8 mouse cellular contexts compared by ENCODE assay signal in genomic region chr7:109169505-109170440, GRCm38 (mm10). TPM values are rescaled to one million over a fixed set of nuclear protein-coding genes. Genes with fewer than 3 reads are reported as not detected.
DNase-seq lines count a peak whose midpoint lies in the region; ATAC-seq and TF ChIP-seq lines count a peak whose summit lies in the region.

No protein-coding gene starts in this region.

- peaks cover 22% of the 10 kb centered on the region for H3K27me3 ChIP-seq in lung, embryonic 16.5 days (ENCODE audit: control insufficient read depth, insufficient read depth, low read depth, low read length)
- H3K27me3 ChIP-seq in forebrain, embryonic 11.5 days (ENCODE audit: control insufficient read depth, insufficient read depth, low read length): peaks cover 50% of the 10 kb centered on the region
- H3K27me3 ChIP-seq in hindbrain, embryonic 16.5 days (replicated peaks; ENCODE audit: control insufficient read depth, insufficient read depth, low read length): no peaks in the 10 kb centered on the region
- H3K27me3 ChIP-seq in liver, postnatal 0 days (ENCODE audit: insufficient read depth, low read length): peaks cover 52% of the 10 kb centered on the region
- no peaks in the 10 kb centered on the region for H3K27me3 ChIP-seq in stomach, postnatal 0 days (ENCODE audit: control insufficient read depth, insufficient read depth, low read length)

- peak overlapping the region; percentile 50 for H3K9ac ChIP-seq in lung, embryonic 16.5 days (ENCODE audit: low read length)
- H3K9ac ChIP-seq in forebrain, embryonic 11.5 days (ENCODE audit: low read length): peak overlapping the region; percentile 66
- peak overlapping the region; percentile 80 for H3K9ac ChIP-seq in hindbrain, embryonic 16.5 days (ENCODE audit: low read depth, low read length)
- no peak overlapping the region for H3K9ac ChIP-seq in liver, postnatal 0 days (replicated peaks)
- peak overlapping the region; percentile 43 for H3K9ac ChIP-seq in stomach, postnatal 0 days (ENCODE audit: low read length)

- no peaks in the 10 kb centered on the region for H3K36me3 ChIP-seq in lung, embryonic 16.5 days (ENCODE audit: control insufficient read depth, insufficient read depth, low read length)
- no peaks in the 10 kb centered on the region; the same call in 1 of the 2 replicates for H3K36me3 ChIP-seq in forebrain, embryonic 11.5 days (ENCODE audit: control insufficient read depth, insufficient read depth, low read length)
- H3K36me3 ChIP-seq in hindbrain, embryonic 16.5 days (ENCODE audit: control insufficient read depth, insufficient read depth, low read length): no peaks in the 10 kb centered on the region
- H3K36me3 ChIP-seq in liver, postnatal 0 days (replicated peaks; ENCODE audit: insufficient read depth, low read length): no peaks in the 10 kb centered on the region
- H3K36me3 ChIP-seq in stomach, postnatal 0 days (ENCODE audit: control insufficient read depth, insufficient read depth, low read length): no peaks in the 10 kb centered on the region

- peaks cover 8% of the 10 kb centered on the region; the same call in 1 of the 2 replicates for H3K4me1 ChIP-seq in lung, embryonic 16.5 days (replicated peaks; ENCODE audit: control insufficient read depth, insufficient read depth, low read length)
- H3K4me1 ChIP-seq in forebrain, embryonic 11.5 days (replicated peaks; ENCODE audit: control insufficient read depth, insufficient read depth, low read length): peaks cover 23% of the 10 kb centered on the region
- peaks cover 20% of the 10 kb centered on the region for H3K4me1 ChIP-seq in hindbrain, embryonic 16.5 days (ENCODE audit: control insufficient read depth, insufficient read depth, low read depth, low read length)
- H3K4me1 ChIP-seq in liver, postnatal 0 days (ENCODE audit: insufficient read depth): no peaks in the 10 kb centered on the region
- 0 out of 2 replicates have a peak, but pooled peaks cover 2% of the 10 kb centered on the region for H3K4me1 ChIP-seq in stomach, postnatal 0 days (replicated peaks; ENCODE audit: control insufficient read depth, insufficient read depth)

- under 1% methylated on average over 70 of the region's 72 CpGs for WGBS in lung, embryonic 16.5 days
- under 1% methylated on average over 71 of the region's 72 CpGs for WGBS in forebrain, embryonic 11.5 days
- under 1% methylated on average over 58 of the region's 72 CpGs for WGBS in hindbrain, embryonic 16.5 days
- WGBS in liver, postnatal 0 days (ENCODE audit: insufficient replicate concordance): 3% methylated on average over 66 of the region's 72 CpGs
- WGBS in stomach, postnatal 0 days: 3% methylated on average over 72 of the region's 72 CpGs

- no peaks in the 10 kb centered on the region for H3K9me3 ChIP-seq in lung, embryonic 16.5 days (ENCODE audit: control insufficient read depth, low read length)
- H3K9me3 ChIP-seq in forebrain, embryonic 11.5 days (ENCODE audit: control insufficient read depth, low read length): no peaks in the 10 kb centered on the region
- no peaks in the 10 kb centered on the region for H3K9me3 ChIP-seq in hindbrain, embryonic 16.5 days (ENCODE audit: control insufficient read depth, low read length)
- H3K9me3 ChIP-seq in liver, postnatal 0 days (ENCODE audit: low read length): no peaks in the 10 kb centered on the region
- no peaks in the 10 kb centered on the region for H3K9me3 ChIP-seq in stomach, postnatal 0 days (ENCODE audit: control insufficient read depth, low read length)

- peak overlapping the region; percentile 81 for H3K4me2 ChIP-seq in lung, embryonic 16.5 days (ENCODE audit: low read depth, low read length)
- H3K4me2 ChIP-seq in forebrain, embryonic 11.5 days (ENCODE audit: low read depth, low read length, severe bottlenecking): peak overlapping the region; percentile 80
- peak overlapping the region; percentile 97 for H3K4me2 ChIP-seq in hindbrain, embryonic 16.5 days (ENCODE audit: low read length)
- H3K4me2 ChIP-seq in liver, postnatal 0 days (ENCODE audit: low read depth, low read length): peak overlapping the region; percentile 64
- peak overlapping the region; percentile 93 for H3K4me2 ChIP-seq in stomach, postnatal 0 days (replicated peaks; ENCODE audit: low read depth)

- no peak for TF ChIP-seq CTCF in liver, postnatal 0 days (IDR thresholded peaks at IDR 0.05; ENCODE audit: low read depth)
- TF ChIP-seq CTCF in stomach, postnatal 0 days (IDR thresholded peaks at IDR 0.05; ENCODE audit: low read depth): no peak

- TF ChIP-seq EP300 in liver, postnatal 0 days (IDR thresholded peaks at IDR 0.05; ENCODE audit: low read depth): no peak
- no peak for TF ChIP-seq EP300 in stomach, postnatal 0 days (optimal IDR thresholded peaks at IDR 0.05)

- H3K4me3 ChIP-seq in lung, embryonic 16.5 days (ENCODE audit: low read length): peak overlapping the region; percentile 49
- H3K4me3 ChIP-seq in forebrain, embryonic 11.5 days (ENCODE audit: low read depth, low read length): peak overlapping the region; percentile 43
- peak overlapping the region; percentile 61 for H3K4me3 ChIP-seq in hindbrain, embryonic 16.5 days (ENCODE audit: low read length)
- H3K4me3 ChIP-seq in liver, postnatal 0 days (ENCODE audit: low read depth, low read length): peak overlapping the region; percentile 29; the same call in 1 of the 2 replicates
- peak overlapping the region; percentile 43 for H3K4me3 ChIP-seq in stomach, postnatal 0 days (ENCODE audit: low read depth, low read length)

- H3K27ac ChIP-seq in lung, embryonic 16.5 days (ENCODE audit: low read length): no peak overlapping the region
- H3K27ac ChIP-seq in forebrain, embryonic 11.5 days (ENCODE audit: low read depth, low read length): 0 out of 2 replicates have a peak overlapping the region, but pooled peaks have one; percentile 5
- H3K27ac ChIP-seq in hindbrain, embryonic 16.5 days (ENCODE audit: low read depth, low read length): peak overlapping the region; percentile 80
- H3K27ac ChIP-seq in liver, postnatal 0 days (ENCODE audit: low read depth): no peak overlapping the region
- H3K27ac ChIP-seq in stomach, postnatal 0 days (replicated peaks): no peak overlapping the region

- peak; percentile 28; the same call in 1 of the 2 replicates for ATAC-seq in lung, embryonic 16.5 days (ENCODE audit: low read depth)
- ATAC-seq in forebrain, embryonic 11.5 days (replicated peaks; ENCODE audit: low FRiP score): no peak; the same call in 1 of the 2 replicates
- peak; percentile 37 for ATAC-seq in hindbrain, embryonic 16.5 days
- no peak for ATAC-seq in liver, postnatal 0 days
- no peak for ATAC-seq in stomach, postnatal 0 days (ENCODE audit: low FRiP score, low TSS enrichment)
- no peak for ATAC-seq in CD4-positive, CD25-positive, alpha-beta regulatory T cell, adult 4 months

- DNase-seq in lung, postnatal 10 days: no peak
- DNase-seq in cerebellum, adult 11 months: peak; percentile 71
- DNase-seq in forebrain, embryonic 11.5 days (ENCODE audit: low spot score): peak; percentile 79
- no peak for DNase-seq in liver, postnatal 0 days
- peak; percentile 27 for DNase-seq in stomach, postnatal 0 days (ENCODE audit: low spot score)

RNA-seq across cellular contexts. Expression of gene Lmo1, which starts 5.2 kb away (rescaled TPM):
- 11.8 and 13.3 TPM in 2 replicates for polyA plus RNA-seq in lung, embryonic 16.5 days (2015; fragmentation: Nextera tagmentation; extraction: Ambion mirVana)
- 114 and 145 TPM in 2 replicates for polyA plus RNA-seq in forebrain, embryonic 11.5 days (2014; fragmentation: Nextera tagmentation; extraction: Ambion mirVana)
- 35.6 and 48.0 TPM in 2 replicates for polyA plus RNA-seq in hindbrain, embryonic 16.5 days (2015; fragmentation: Nextera tagmentation; extraction: Ambion mirVana)
- polyA plus RNA-seq in liver, postnatal 0 days (2015; fragmentation: Nextera tagmentation; extraction: Ambion mirVana): 1.5 and 1.8 TPM in 2 replicates
- 18.8 and 22.4 TPM in 2 replicates for polyA plus RNA-seq in stomach, postnatal 0 days (2015; fragmentation: Nextera tagmentation; extraction: Ambion mirVana)
- not detected for polyA plus RNA-seq in CD4-positive, CD25-positive, alpha-beta regulatory T cell, adult 4 months (2017; shearing (Covaris generic))

Comparison
In these comparisons a context has a peak if more than half of its experiments do, and no peak if none do; other contexts are left out.
1. ATAC-seq: peak in lung, embryonic 16.5 days (single experiment) and hindbrain, embryonic 16.5 days (single experiment); none in forebrain, embryonic 11.5 days (single experiment), liver, postnatal 0 days (single experiment), stomach, postnatal 0 days (single experiment) and CD4-positive, CD25-positive, alpha-beta regulatory T cell, adult 4 months (single experiment).
2. H3K27ac ChIP-seq: peak in forebrain, embryonic 11.5 days (single experiment) and hindbrain, embryonic 16.5 days (single experiment); none in lung, embryonic 16.5 days (single experiment), liver, postnatal 0 days (single experiment) and stomach, postnatal 0 days (single experiment).
3. DNase-seq: peak in cerebellum, adult 11 months (single experiment), forebrain, embryonic 11.5 days (single experiment) and stomach, postnatal 0 days (single experiment); none in lung, postnatal 10 days (single experiment) and liver, postnatal 0 days (single experiment).
4. Peak in every context shown above with its lines, with median percentiles within 50 percentile points of each other: H3K4me2 ChIP-seq and H3K4me3 ChIP-seq.